Mouse (Mus musculus): Measurements from ENCODE around the gene B4galnt2. TPM values are rescaled to one million over a fixed set of nuclear protein-coding genes. Genes with fewer than 3 reads are reported as not detected.
A peak's percentile ranks its signal among the peaks of the same experiment; 100 is the strongest.
"Not testable (repeated sequence)": the region's sequence is repeated elsewhere in the genome, so short reads cannot be mapped to it uniquely, and the experiment has no call there.

The B4galnt2 gene
- polyA plus RNA-seq, 1 experiment from 2014 or later = 0.49 TPM

GRCm38 (mm10) chr11:95923477-95923876, 8.8 kb upstream of the B4galnt2 start:
- DNase-seq (ENCODE audit: low spot score); H3K4me1 ChIP-seq; H3K36me3 ChIP-seq; H3K9me3 ChIP-seq; H3K4me3 ChIP-seq; H3K27ac ChIP-seq: not testable (repeated sequence)
- 5% methylated on average over 5 of the region's 6 CpGs for whole genome bisulfite sequencing
- H3K27me3 ChIP-seq (ENCODE audit: insufficient read depth, poor library complexity, severe bottlenecking) = peaks cover 34% of the 10 kb centered on the region

- Histone ChIP-seq H3K36me3 (no peaks in the 10 kb centered on the region), H3K4me1 (no peaks in the 10 kb centered on the region), H3K27ac (no peak overlapping the region), H3K27me3 (ENCODE audit: insufficient read depth, poor library complexity, severe bottlenecking) (peaks cover 46% of the 10 kb centered on the region), H3K4me3 (no peak overlapping the region), H3K9me3 (no peaks in the 10 kb centered on the region)
- DNase-seq (ENCODE audit: low spot score) = no peak
- WGBS = 68% methylated on average over 12 of the region's 12 CpGs
Observed at GRCm38 (mm10) chr11:95921991-95922621, 7.4 kb upstream of the B4galnt2 start.

DNA sequence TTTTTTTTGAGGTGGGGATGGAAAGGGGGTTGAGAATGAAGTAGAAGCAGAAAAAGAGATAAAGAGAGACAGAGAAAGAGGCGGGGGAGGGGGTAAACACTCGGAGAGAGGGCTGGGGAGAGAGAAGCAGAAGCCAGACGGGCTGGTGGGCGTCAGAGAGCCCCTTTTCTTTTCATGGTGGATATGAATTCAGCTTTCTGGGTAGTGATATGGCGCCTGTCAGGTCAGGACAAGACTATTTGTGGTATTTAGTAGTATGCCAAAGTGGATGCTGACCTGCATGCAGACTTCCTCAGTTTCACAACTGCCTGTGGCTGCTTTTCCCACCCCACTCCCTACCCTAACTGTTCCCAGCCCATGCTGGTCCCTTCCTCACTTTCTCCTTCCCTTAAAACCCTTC, 1.7 kb upstream of the B4galnt2 start:
- H3K9me3 ChIP-seq = no peaks in the 10 kb centered on the region
- 5% methylated on average over 5 of the region's 5 CpGs for WGBS
- H3K36me3 ChIP-seq = no peaks in the 10 kb centered on the region
- no peak overlapping the region for H3K27ac ChIP-seq
- H3K4me1 ChIP-seq = peaks cover 22% of the 10 kb centered on the region
- no peak for DNase-seq (ENCODE audit: low spot score)
- H3K27me3 ChIP-seq (ENCODE audit: insufficient read depth, poor library complexity, severe bottlenecking) = peaks cover 84% of the 10 kb centered on the region
- no peak overlapping the region for H3K4me3 ChIP-seq

DNA sequence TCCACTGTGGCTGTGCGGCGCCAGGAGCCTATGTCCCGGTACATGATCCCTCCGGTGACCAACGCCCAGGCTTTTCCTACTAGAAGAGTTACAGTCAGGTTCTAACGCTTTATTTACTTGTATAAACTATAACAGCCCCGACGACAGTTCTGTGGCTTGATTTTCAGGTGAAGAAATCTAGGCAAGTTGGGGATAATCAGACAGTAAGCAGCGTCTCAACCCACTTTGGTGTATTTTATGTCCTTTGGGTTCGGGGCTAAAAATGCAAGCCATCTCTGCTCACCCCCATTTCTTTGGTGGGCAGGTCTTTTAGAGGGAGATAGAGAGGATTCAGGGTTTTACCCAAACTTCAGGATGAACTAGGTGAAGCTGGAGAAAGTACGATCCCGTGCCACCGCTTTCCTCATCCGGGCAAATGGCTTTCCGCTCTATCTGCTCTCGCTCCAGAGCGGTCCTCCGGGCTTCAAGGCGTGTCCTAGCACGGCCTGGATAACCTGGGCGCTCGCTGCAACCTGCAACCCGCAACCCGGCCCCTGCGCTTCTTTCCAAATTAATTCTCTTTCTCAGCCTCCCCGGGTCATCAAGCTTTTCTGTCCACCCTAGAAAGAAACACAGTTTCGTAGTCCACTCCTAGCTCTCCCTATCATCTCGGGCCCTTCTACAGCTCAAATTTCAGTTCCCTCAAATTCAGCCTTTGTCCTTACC, 467 bp upstream of the B4galnt2 start:
- no peak for DNase-seq (ENCODE audit: low spot score)
- Histone ChIP-seq H3K9me3 (no peaks in the 10 kb centered on the region), H3K4me1 (peaks cover 27% of the 10 kb centered on the region), H3K27ac (no peak overlapping the region), H3K27me3 (ENCODE audit: insufficient read depth, poor library complexity, severe bottlenecking) (peaks cover 88% of the 10 kb centered on the region), H3K4me3 (peak overlapping the region; percentile 56), H3K36me3 (no peaks in the 10 kb centered on the region)
- 1% methylated on average over 28 of the region's 28 CpGs for WGBS

- no peak for DNase-seq (ENCODE audit: low spot score)
- Histone ChIP-seq H3K4me3 (peak overlapping the region; percentile 56), H3K27me3 (ENCODE audit: insufficient read depth, poor library complexity, severe bottlenecking) (peaks cover 79% of the 10 kb centered on the region), H3K9me3 (no peaks in the 10 kb centered on the region), H3K36me3 (no peaks in the 10 kb centered on the region), H3K27ac (no peak overlapping the region), H3K4me1 (peaks cover 27% of the 10 kb centered on the region)
- 5% methylated on average over 14 of the region's 14 CpGs for WGBS
Observed at GRCm38 (mm10) chr11:95913959-95914566, 628 bp downstream of the B4galnt2 start.

GRCm38 (mm10) chr11:95911579-95911978, 3.1 kb downstream of the B4galnt2 start:
- peaks cover 27% of the 10 kb centered on the region for H3K4me1 ChIP-seq
- H3K36me3 ChIP-seq = no peaks in the 10 kb centered on the region
- no peak overlapping the region for H3K27ac ChIP-seq
- WGBS = 12% methylated on average over 7 of the region's 7 CpGs
- no peak overlapping the region for H3K4me3 ChIP-seq
- DNase-seq (ENCODE audit: low spot score) = no peak
- no peaks in the 10 kb centered on the region for H3K9me3 ChIP-seq
- peaks cover 57% of the 10 kb centered on the region for H3K27me3 ChIP-seq (ENCODE audit: insufficient read depth, poor library complexity, severe bottlenecking)

DNA sequence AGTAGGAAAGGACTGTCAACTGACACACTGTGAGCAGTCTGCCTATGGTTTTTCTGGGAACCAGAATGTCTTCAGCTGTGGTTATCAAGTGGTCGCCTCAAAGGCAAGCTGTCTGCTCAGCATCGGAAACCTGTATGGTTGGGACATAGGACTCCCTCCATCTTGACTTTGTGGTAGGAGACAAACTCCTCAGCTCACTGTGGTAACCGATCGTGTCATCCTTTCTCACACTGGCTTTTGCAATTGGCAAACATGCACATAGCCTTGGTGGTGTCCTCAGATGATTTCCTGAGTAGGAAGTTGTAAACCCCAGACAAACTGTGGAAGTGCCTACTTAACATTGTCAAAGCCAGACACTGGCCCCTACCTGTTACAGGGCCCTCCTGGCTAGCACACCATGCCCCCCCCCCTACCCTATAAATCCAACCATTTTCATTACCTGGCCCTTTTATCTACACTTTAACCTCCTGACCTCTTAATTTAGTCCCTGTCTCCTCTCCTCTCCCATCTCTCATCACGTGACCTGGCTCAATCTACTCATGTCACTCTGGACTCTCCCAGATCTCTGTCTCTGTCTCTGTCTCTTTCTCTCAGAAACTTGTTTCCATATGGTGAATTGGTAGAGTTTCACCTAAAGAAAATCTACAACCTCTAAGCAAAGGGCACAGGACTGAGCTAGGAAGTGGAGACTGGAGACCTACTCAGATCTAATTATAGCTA, 6.7 kb downstream of the B4galnt2 start:
- Histone ChIP-seq H3K4me1 (peaks cover 10% of the 10 kb centered on the region; the same call in 1 of the 2 replicates), H3K4me3 (no peak overlapping the region), H3K27ac (no peak overlapping the region), H3K36me3 (no peaks in the 10 kb centered on the region), H3K9me3 (no peaks in the 10 kb centered on the region), H3K27me3 (ENCODE audit: insufficient read depth, poor library complexity, severe bottlenecking) (peaks cover 22% of the 10 kb centered on the region)
- no peak for DNase-seq (ENCODE audit: low spot score)
- 80% methylated on average over 5 of the region's 5 CpGs for WGBS

- Histone ChIP-seq H3K27me3 (ENCODE audit: insufficient read depth, poor library complexity, severe bottlenecking) (no peaks in the 10 kb centered on the region), H3K4me1 (no peaks in the 10 kb centered on the region), H3K36me3 (no peaks in the 10 kb centered on the region), H3K9me3 (no peaks in the 10 kb centered on the region), H3K4me3 (no peak overlapping the region), H3K27ac (no peak overlapping the region)
- no peak for DNase-seq (ENCODE audit: low spot score)
- WGBS = 57% methylated on average over 2 of the region's 2 CpGs
Observed at GRCm38 (mm10) chr11:95904290-95904689, 10.4 kb downstream of the B4galnt2 start.

DNA sequence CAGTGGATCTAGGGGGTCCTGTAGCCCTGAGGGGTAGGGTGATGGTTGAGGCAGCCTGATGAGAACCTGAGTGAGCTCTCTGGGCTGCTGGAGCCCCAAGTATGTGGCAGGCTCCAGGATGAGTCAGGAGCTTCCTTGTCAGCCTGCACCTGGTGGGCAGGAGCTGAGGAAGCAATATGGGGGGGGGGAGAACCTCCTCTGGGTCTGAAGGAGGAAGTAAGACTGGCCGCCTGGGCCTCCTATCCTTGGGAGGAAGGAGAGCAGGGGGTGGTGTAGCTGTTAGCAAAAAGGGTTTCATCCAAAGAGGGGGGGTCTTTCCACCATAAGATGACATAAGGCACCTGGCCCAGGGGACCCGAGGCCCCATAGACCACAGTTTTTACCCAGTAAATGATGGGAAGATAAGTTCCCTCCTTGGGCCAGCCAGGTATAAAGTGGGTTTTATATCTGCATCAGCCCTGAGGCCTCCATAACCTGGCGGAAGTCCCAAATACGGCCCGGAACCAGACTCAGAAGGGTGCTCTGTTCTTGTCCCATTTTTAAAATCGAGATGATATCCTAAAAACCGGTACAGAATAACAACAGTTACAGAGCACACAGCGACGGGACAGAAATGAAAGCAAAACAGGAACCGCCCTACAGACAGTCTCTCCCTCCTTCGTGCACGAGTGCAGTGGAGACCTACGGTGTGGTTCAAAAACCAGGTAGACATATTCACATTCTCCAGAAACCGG, 18.1 kb downstream of the B4galnt2 start:
- no peak overlapping the region for H3K27ac ChIP-seq
- no peak for DNase-seq (ENCODE audit: low spot score)
- no peaks in the 10 kb centered on the region for H3K36me3 ChIP-seq
- WGBS = 70% methylated on average over 14 of the region's 14 CpGs
- H3K9me3 ChIP-seq = no peaks in the 10 kb centered on the region
- H3K27me3 ChIP-seq (ENCODE audit: insufficient read depth, poor library complexity, severe bottlenecking) = peaks cover 8% of the 10 kb centered on the region; the same call in 1 of the 2 replicates
- H3K4me3 ChIP-seq = no peak overlapping the region
- no peaks in the 10 kb centered on the region for H3K4me1 ChIP-seq

DNA sequence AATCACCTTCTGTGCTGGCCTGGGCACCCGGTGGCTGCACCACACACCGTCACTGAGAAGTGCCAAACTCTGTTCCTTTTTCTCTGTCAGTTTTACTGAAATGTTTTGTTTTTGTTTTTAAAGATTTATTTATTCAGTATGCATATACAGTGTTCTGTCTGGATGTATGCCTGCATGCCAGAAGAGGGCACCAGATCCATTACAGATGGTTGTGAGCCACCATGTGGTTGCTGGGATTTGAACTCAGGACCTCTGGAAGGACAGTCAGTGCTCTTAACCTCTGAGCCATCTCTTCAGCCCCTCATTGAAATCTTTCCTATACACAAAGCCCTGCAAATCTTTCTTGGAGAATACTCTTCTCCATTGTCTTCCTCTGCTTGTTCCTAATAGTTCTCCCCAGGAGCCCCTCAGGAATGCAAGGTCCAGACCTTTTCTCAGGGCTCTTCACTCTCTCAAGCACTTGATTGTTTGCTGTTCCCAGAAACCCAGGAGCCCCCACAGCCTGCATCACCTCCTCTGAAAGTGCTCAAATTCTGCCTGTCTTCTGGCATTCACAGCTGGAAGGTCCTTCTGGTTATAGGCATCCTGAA, 24.1 kb downstream of the B4galnt2 start:
- Histone ChIP-seq H3K27ac (no peak overlapping the region), H3K9me3 (no peaks in the 10 kb centered on the region), H3K4me1 (no peaks in the 10 kb centered on the region), H3K27me3 (ENCODE audit: insufficient read depth, poor library complexity, severe bottlenecking) (no peaks in the 10 kb centered on the region), H3K36me3 (no peaks in the 10 kb centered on the region), H3K4me3 (no peak overlapping the region)
- 75% methylated on average over 2 of the region's 2 CpGs for WGBS
- no peak for DNase-seq (ENCODE audit: low spot score)

DNA sequence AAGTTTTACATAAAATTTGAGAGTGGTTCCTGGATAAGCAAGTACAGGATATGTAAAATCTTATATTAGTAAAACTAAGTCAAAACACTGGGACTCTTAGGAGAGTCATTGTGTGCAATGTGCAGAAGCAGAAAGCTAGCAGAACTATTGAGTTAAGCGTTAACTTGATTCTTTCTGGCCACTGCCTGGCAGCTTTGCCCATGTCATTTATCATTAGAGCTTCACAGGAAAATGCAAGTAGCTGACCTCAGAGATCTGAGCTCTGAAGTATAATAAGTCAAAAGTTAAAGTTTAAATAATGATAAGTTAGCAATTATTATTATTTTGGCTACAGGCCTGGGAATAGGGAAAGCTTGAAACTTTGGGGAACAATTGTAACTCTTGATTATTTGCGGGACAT, 34.8 kb downstream of the B4galnt2 start:
- H3K36me3 ChIP-seq; H3K27me3 ChIP-seq (ENCODE audit: insufficient read depth, poor library complexity, severe bottlenecking); H3K4me3 ChIP-seq; H3K4me1 ChIP-seq; H3K27ac ChIP-seq; DNase-seq (ENCODE audit: low spot score); H3K9me3 ChIP-seq: not testable (repeated sequence)
- WGBS = 76% methylated on average over 2 of the region's 2 CpGs

DNA sequence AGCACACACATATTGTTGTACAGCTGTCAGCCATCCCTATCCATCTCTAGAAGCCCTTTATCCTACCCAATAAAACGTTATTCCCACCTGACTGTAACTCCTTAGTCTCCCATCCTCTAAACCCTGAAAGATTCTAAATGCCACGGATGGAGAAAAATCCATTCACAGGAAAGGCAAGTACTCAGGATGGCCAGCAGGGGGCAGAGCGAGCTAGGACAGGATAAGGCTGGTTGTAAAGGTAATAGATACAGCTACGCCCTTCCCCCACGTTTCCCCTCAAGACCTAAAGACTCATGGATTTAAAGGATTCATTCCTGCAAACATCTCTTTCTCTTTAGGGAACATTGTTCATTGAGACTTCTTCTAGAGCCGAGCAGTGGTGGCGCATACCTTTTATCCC, 38.4 kb downstream of the B4galnt2 start:
- 0 out of 2 replicates have a peak, but pooled peaks cover 4% of the 10 kb centered on the region for H3K4me1 ChIP-seq
- WGBS = 25% methylated on average over 7 of the region's 7 CpGs
- no peaks in the 10 kb centered on the region for H3K36me3 ChIP-seq
- peak; percentile 86 for DNase-seq (ENCODE audit: low spot score)
- peak overlapping the region; percentile 29; the same call in 1 of the 2 replicates for H3K4me3 ChIP-seq
- no peaks in the 10 kb centered on the region for H3K9me3 ChIP-seq
- H3K27me3 ChIP-seq (ENCODE audit: insufficient read depth, poor library complexity, severe bottlenecking) = peaks cover 6% of the 10 kb centered on the region
- no peak overlapping the region for H3K27ac ChIP-seq

Data from heart, embryonic 10.5 days (tissue).